Mouse (Mus musculus) spleen, postnatal 14 days (tissue): Measurements from ENCODE around the gene Gm45785.

Experiments used
- DNase-seq, 2 experiments: peaks; one replicate each; pipeline ENCODE4 v3.0.0; 2021 to 2022; ENCODE audit warnings: low spot score in 2 of 2

Gm45785 gene

GRCm38 (mm10) chr7:140857550-140858505, 1.7 kb upstream of the Gm45785 start, which contains the start of gene Bet1l:
Gene Bet1l, minus strand, starts transcription at chr7:140857577.
- no peak for DNase-seq

- peak; percentile 78 to 85 for DNase-seq
These were observed 836 bp upstream of the Gm45785 start, which contains the start of gene Ric8a for GRCm38 (mm10) chr7:140856785-140857549. Gene Ric8a, plus strand, starts transcription at chr7:140856957.

- no peak for DNase-seq
These were observed 950 bp downstream of the Gm45785 start for GRCm38 (mm10) chr7:140855181-140855580.

GRCm38 (mm10) chr7:140854483-140854882, 1.6 kb downstream of the Gm45785 start:
- no peak for DNase-seq

GRCm38 (mm10) chr7:140853386-140853785, 2.7 kb downstream of the Gm45785 start:
- DNase-seq, result no peak

GRCm38 (mm10) chr7:140851916-140852315, 4.2 kb downstream of the Gm45785 start:
- DNase-seq, result no peak

GRCm38 (mm10) chr7:140848591-140848990, 7.5 kb downstream of the Gm45785 start:
- DNase-seq, result no peak

- DNase-seq, result no peak
These were observed 8.2 kb downstream of the Gm45785 start, which contains the start of gene Odf3 for GRCm38 (mm10) chr7:140847755-140848580. Gene Odf3, plus strand, starts transcription at chr7:140847805.

GRCm38 (mm10) chr7:140846676-140847075, 9.5 kb downstream of the Gm45785 start:
- no peak for DNase-seq

- no peak for DNase-seq
These were observed 10.4 kb downstream of the Gm45785 start for GRCm38 (mm10) chr7:140845683-140846082.

GRCm38 (mm10) chr7:140844905-140845665, 11.0 kb downstream of the Gm45785 start, which contains the start of gene Scgb1c1:
Gene Scgb1c1, plus strand, starts transcription at chr7:140845547.
- DNase-seq, result peak; percentile 74 to 91

GRCm38 (mm10) chr7:140843806-140844205, 12.3 kb downstream of the Gm45785 start:
- no peak for DNase-seq

- DNase-seq, result no peak
These were observed 15.1 kb downstream of the Gm45785 start for GRCm38 (mm10) chr7:140840750-140841735.

- DNase-seq, result no peak
These were observed 16.6 kb downstream of the Gm45785 start for GRCm38 (mm10) chr7:140839556-140839955.

GRCm38 (mm10) chr7:140836243-140837115, 19.7 kb downstream of the Gm45785 start:
- DNase-seq, result no peak

GRCm38 (mm10) chr7:140835758-140836087, 20.4 kb downstream of the Gm45785 start:
- no peak for DNase-seq

- no peak for DNase-seq
These were observed 21.0 kb downstream of the Gm45785 start, which contains the start of gene Urah for GRCm38 (mm10) chr7:140834968-140835757. Gene Urah, plus strand, starts transcription at chr7:140835018.

GRCm38 (mm10) chr7:140833341-140833740, 22.8 kb downstream of the Gm45785 start:
- DNase-seq, result no peak
